11 mouse cellular contexts compared by ENCODE assay signal in genomic region chr8:64369973-64370372, GRCm38 (mm10).
DNase-seq lines count a peak whose midpoint lies in the region.
"Had no signal": no experiment of that assay in that cellular context is flagged by ENCODE, and none has a peak within 500 bp of the region (broad histone marks: within the 10 kb centered on the region; RNA-seq: fewer than 3 reads in every experiment).

No protein-coding gene starts in this region.

- 9% methylated on average over 6 of the region's 6 CpGs for WGBS in heart, embryonic 10.5 days

- peak overlapping the region; percentile 62 for H3K27ac ChIP-seq in heart, embryonic 10.5 days
- H3K27ac ChIP-seq: liver, embryonic 14.5 days; midbrain, embryonic 15.5 days had no signal

- H3K9me3 ChIP-seq in heart, embryonic 10.5 days = no peaks in the 10 kb centered on the region
- H3K9me3 ChIP-seq: midbrain, embryonic 15.5 days had no signal

- no peaks in the 10 kb centered on the region for H3K27me3 ChIP-seq in heart, embryonic 10.5 days (ENCODE audit: insufficient read depth, poor library complexity, severe bottlenecking)
- H3K27me3 ChIP-seq: midbrain, embryonic 15.5 days had no signal

- no peak for DNase-seq in heart, embryonic 10.5 days (ENCODE audit: low spot score)
- no peak for DNase-seq in heart, adult 18-20 months
- peak; percentile 8 for DNase-seq in kidney, postnatal 10 days
- DNase-seq in kidney, postnatal 14 days = no peak
- peak; percentile 6 for DNase-seq in c-Kit-positive CD71-negative TER-119-negative erythroid progenitor cells, embryonic 14.5 days (ENCODE audit: low read depth)
- DNase-seq in liver (peak; percentile 38), MN1 (ENCODE audit: low spot score) (no peak)
- no peak for DNase-seq in cerebellum, adult 11 months
- DNase-seq: gastrocnemius, postnatal 25 days had no signal

- peaks cover 8% of the 10 kb centered on the region for H3K4me1 ChIP-seq in heart, embryonic 10.5 days
- H3K4me1 ChIP-seq: midbrain, embryonic 15.5 days had no signal

- no peaks in the 10 kb centered on the region for H3K36me3 ChIP-seq in heart, embryonic 10.5 days
- H3K36me3 ChIP-seq: midbrain, embryonic 15.5 days had no signal

- peak overlapping the region; percentile 31 for H3K4me3 ChIP-seq in heart, embryonic 10.5 days
- H3K4me3 ChIP-seq: midbrain, embryonic 15.5 days had no signal

Comparison
In these comparisons a context has a peak if more than half of its experiments do, and no peak if none do; other contexts are left out.
1. DNase-seq: peak in kidney, postnatal 10 days (single experiment), c-Kit-positive CD71-negative TER-119-negative erythroid progenitor cells, embryonic 14.5 days (single experiment) and liver (single experiment); none in heart, embryonic 10.5 days (single experiment), heart, adult 18-20 months (0 of 2), kidney, postnatal 14 days (single experiment), cerebellum, adult 11 months (single experiment) and MN1 (single experiment).